Mouse (Mus musculus) G1E (cell line): Measurements from ENCODE around the gene Fjx1.

Experiments used
- CTCF ChIP-seq: IDR thresholded peaks from 2 replicates; pipeline ENCODE4 v1.5.1; 2012; ENCODE audit warnings: low read depth, low read length, inconsistent platforms, mixed read lengths
- GATA1 ChIP-seq: IDR thresholded peaks from 2 replicates; pipeline ENCODE4 v1.6.1; 2012; ENCODE audit warnings: borderline replicate concordance, low read length, inconsistent platforms, mixed read lengths
- TAL1 ChIP-seq: conservative IDR thresholded peaks from 2 replicates; pipeline ENCODE4 v1.6.1; 2012; ENCODE audit warnings: low read depth, low read length, inconsistent platforms, mixed read lengths

DNA sequence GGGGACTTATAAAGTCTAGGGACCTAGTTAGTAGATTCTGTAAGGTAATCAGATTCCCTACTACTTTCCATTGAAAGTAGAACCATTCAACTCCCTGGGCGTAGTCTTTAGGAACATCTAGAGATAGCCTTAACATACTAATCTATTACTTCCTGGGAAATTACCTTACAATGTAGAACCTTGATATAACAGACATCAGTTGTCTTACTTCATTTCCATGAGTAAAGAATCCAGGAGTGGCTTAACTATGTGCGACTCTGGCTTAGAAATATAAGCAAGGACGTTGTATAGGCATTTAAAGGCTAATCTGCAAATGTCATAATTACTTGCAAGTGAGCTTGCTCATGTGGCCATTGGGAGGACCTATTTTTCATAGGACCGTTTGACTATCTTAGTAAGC, 49.0 kb downstream of the Fjx1 start:
- no peak for TF ChIP-seq CTCF
- no peak for TF ChIP-seq GATA1
- no peak for TF ChIP-seq TAL1
